Mouse (Mus musculus) kidney, postnatal 36 days (tissue): Measurements from ENCODE around the gene Ckb.
A peak's percentile ranks its signal among the peaks of the same experiment; 100 is the strongest.
"Not testable (repeated sequence)": the region's sequence is repeated elsewhere in the genome, so short reads cannot be mapped to it uniquely, and the experiment has no call there.

Experiments
- DNase-seq, 2 experiments: peaks; one replicate each; pipeline ENCODE4 v3.0.0; 2021 to 2022; ENCODE audit warnings: mixed read lengths in 2 of 2

Gene Ckb

GRCm38 (mm10) chr12:111668457-111668912, 3.7 kb downstream of the Ckb start:
- DNase-seq: peak; percentile 96 to 99

GRCm38 (mm10) chr12:111667421-111667820, 4.7 kb downstream of the Ckb start:
- no peak for DNase-seq

- no peak for DNase-seq
Observed at GRCm38 (mm10) chr12:111666380-111666779, 5.8 kb downstream of the Ckb start.

GRCm38 (mm10) chr12:111665041-111665880, 6.9 kb downstream of the Ckb start:
- no peak for DNase-seq

GRCm38 (mm10) chr12:111664144-111664634, 7.9 kb downstream of the Ckb start:
- no peak for DNase-seq

- DNase-seq: no peak
Observed at GRCm38 (mm10) chr12:111663228-111664143, 8.7 kb downstream of the Ckb start.

GRCm38 (mm10) chr12:111661554-111661953, 10.6 kb downstream of the Ckb start:
- DNase-seq: not testable (repeated sequence)

- DNase-seq: no peak
Observed at GRCm38 (mm10) chr12:111660628-111661027, 11.5 kb downstream of the Ckb start.

- peak in 1 of 2 experiments; percentile 56 for DNase-seq
Observed at GRCm38 (mm10) chr12:111659331-111659730, 12.8 kb downstream of the Ckb start.

GRCm38 (mm10) chr12:111655695-111656094, 16.4 kb downstream of the Ckb start:
- peak; percentile 64 to 77 for DNase-seq

- peak; percentile 66 to 86 for DNase-seq
Observed at GRCm38 (mm10) chr12:111653434-111653833, 18.7 kb downstream of the Ckb start.

- DNase-seq: no peak
Observed at GRCm38 (mm10) chr12:111652953-111653352, 19.2 kb downstream of the Ckb start.

GRCm38 (mm10) chr12:111648061-111648645, 24.0 kb downstream of the Ckb start:
- DNase-seq: peak; percentile 67 to 80
